In the genomic region with DNA sequence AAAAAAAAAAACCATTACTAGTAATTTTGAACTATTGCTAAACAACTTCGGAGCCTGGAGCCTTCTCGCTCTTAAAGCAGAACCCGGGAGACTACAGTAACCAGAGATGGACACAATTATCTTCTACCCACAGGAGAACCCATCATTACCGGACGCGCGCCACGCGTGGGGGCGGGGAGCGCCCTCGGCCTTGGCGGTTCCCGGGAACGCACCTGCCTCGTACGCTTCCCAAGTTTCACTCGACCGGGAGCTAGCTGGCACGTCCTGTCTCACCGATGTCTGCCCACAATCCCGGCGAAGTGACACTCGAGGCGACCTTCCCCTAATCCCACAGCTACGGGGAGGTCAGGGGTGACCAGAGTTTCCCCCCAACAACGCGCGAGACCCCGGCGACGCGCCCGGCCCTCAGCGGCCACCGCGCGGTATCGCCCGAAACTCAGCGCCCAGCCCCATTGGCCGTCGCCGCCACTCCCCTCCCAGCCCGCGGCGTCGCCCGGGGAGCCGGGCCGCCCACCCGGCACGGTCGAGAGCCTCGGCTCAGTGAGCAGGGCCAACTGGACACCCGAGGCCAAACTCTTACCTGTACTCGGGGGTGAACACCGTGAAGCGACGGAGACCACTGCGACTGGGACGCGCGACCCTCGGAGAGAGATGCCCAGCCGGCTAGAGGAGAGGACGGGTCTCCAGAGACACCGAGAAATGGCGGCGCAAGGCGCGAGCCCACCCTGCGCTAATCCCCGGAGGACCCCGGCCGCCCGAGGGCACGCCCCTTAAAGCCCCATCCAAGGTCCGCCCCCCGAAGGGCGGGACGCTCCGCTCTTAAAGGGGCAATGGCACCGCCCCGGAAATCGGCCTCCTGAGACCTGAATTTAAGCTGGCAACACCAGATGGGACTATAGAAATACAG, we compare ENCODE assay signal across 8 mouse cellular contexts. TPM values are rescaled to one million over a fixed set of nuclear protein-coding genes. Genes with fewer than 3 reads are reported as not detected.
DNase-seq lines count a peak whose midpoint lies in the region; ATAC-seq and TF ChIP-seq lines count a peak whose summit lies in the region.

A gene (minus strand): TSS at position 796 of the 907 bp plus-strand sequence.

- TF ChIP-seq POLR2A in bone marrow macrophage, adult 2 months (IDR thresholded peaks at IDR 0.05; ENCODE audit: borderline replicate concordance, low read depth, low read length): no peak
- TF ChIP-seq POLR2A in limb, embryonic 14.5 days (IDR thresholded peaks at IDR 0.05; ENCODE audit: borderline replicate concordance, extremely low read depth, insufficient read depth, insufficient read length): 0 out of 2 replicates have a peak, but pooled peaks have one; percentile 44

- H3K9ac ChIP-seq in embryonic facial prominence, embryonic 15.5 days: peak within 1 kb of the TSS; percentile 47
- peak within 1 kb of the TSS; percentile 66 for H3K9ac ChIP-seq in limb, embryonic 14.5 days (ENCODE audit: low read depth, low read length, severe bottlenecking)
- H3K9ac ChIP-seq in midbrain, embryonic 16.5 days (ENCODE audit: low read depth, low read length): peak within 1 kb of the TSS; percentile 80

- no peaks in the 10 kb centered on the region for H3K9me3 ChIP-seq in embryonic facial prominence, embryonic 15.5 days (replicated peaks)
- no peaks in the 10 kb centered on the region for H3K9me3 ChIP-seq in limb, embryonic 14.5 days (ENCODE audit: control insufficient read depth, low read length)
- H3K9me3 ChIP-seq in midbrain, embryonic 16.5 days (replicated peaks; ENCODE audit: control insufficient read depth, low read length, poor library complexity, severe bottlenecking): no peaks in the 10 kb centered on the region

- no peak within 1 kb of the TSS for H3K27ac ChIP-seq in bone marrow macrophage, adult 2 months (ENCODE audit: insufficient read depth, low read depth, low read length)
- H3K27ac ChIP-seq in embryonic facial prominence, embryonic 15.5 days (replicated peaks): peak within 1 kb of the TSS; percentile 74
- H3K27ac ChIP-seq in limb, embryonic 14.5 days (replicated peaks; ENCODE audit: low read depth, low read length): peak within 1 kb of the TSS; percentile 55
- H3K27ac ChIP-seq in midbrain, embryonic 16.5 days (ENCODE audit: low read length): peak within 1 kb of the TSS; percentile 76

- H3K4me1 ChIP-seq in bone marrow macrophage, adult 2 months (ENCODE audit: control insufficient read depth, insufficient read depth, low read length): no peaks in the 10 kb centered on the region
- peaks cover 6% of the 10 kb centered on the region; the same call in 1 of the 2 replicates for H3K4me1 ChIP-seq in embryonic facial prominence, embryonic 15.5 days
- H3K4me1 ChIP-seq in limb, embryonic 14.5 days (ENCODE audit: control insufficient read depth, insufficient read depth, low read length): no peaks in the 10 kb centered on the region
- H3K4me1 ChIP-seq in midbrain, embryonic 16.5 days (ENCODE audit: control insufficient read depth, insufficient read depth, low read length): peaks cover 7% of the 10 kb centered on the region

- ATAC-seq in embryonic facial prominence, embryonic 15.5 days (ENCODE audit: insufficient number of reproducible peaks, low FRiP score, low TSS enrichment, low read depth): peak; percentile 91
- peak; percentile 92 for ATAC-seq in limb, embryonic 14.5 days (ENCODE audit: low FRiP score, low read depth)
- ATAC-seq in midbrain, embryonic 16.5 days: peak; percentile 97

- H3K27me3 ChIP-seq in embryonic facial prominence, embryonic 15.5 days: no peaks in the 10 kb centered on the region
- H3K27me3 ChIP-seq in limb, embryonic 14.5 days (ENCODE audit: control insufficient read depth, insufficient read depth, low read length): no peaks in the 10 kb centered on the region
- H3K27me3 ChIP-seq in midbrain, embryonic 16.5 days (ENCODE audit: control insufficient read depth, insufficient read depth, low read depth, low read length): no peaks in the 10 kb centered on the region

- H3K4me3 ChIP-seq in bone marrow macrophage, adult 2 months (ENCODE audit: insufficient read depth, low read length): peak within 1 kb of the TSS; percentile 79
- peak within 1 kb of the TSS; percentile 75 for H3K4me3 ChIP-seq in embryonic facial prominence, embryonic 15.5 days (replicated peaks)
- H3K4me3 ChIP-seq in limb, embryonic 14.5 days (replicated peaks; ENCODE audit: low read length): peak within 1 kb of the TSS; percentile 73
- peak within 1 kb of the TSS; percentile 86 for H3K4me3 ChIP-seq in midbrain, embryonic 16.5 days (ENCODE audit: low read depth, low read length)

- peak within 1 kb of the TSS; percentile 84 for H3K4me2 ChIP-seq in embryonic facial prominence, embryonic 15.5 days (replicated peaks)
- H3K4me2 ChIP-seq in limb, embryonic 14.5 days (replicated peaks; ENCODE audit: low read depth, low read length, severe bottlenecking): peak within 1 kb of the TSS; percentile 72
- H3K4me2 ChIP-seq in midbrain, embryonic 16.5 days (ENCODE audit: low read length): peak within 1 kb of the TSS; percentile 87

- WGBS in embryonic facial prominence, embryonic 15.5 days: under 1% methylated on average over 85 of the region's 86 CpGs
- under 1% methylated on average over 58 of the region's 86 CpGs for WGBS in limb, embryonic 14.5 days
- WGBS in midbrain, embryonic 16.5 days: 0% methylated on average over 86 of the region's 86 CpGs

- DNase-seq in B cell, adult 2 months: peak; percentile 80 to 83
- peak; percentile 77 to 79 for DNase-seq in heart, adult 9 months (ENCODE audit: low spot score in 2 of 2)
- peak; percentile 93 for DNase-seq in kidney, adult 9 months
- DNase-seq in limb, embryonic 14.5 days (ENCODE audit: low spot score): peak; percentile 80
- DNase-seq in spleen, postnatal 10 days (ENCODE audit: low spot score in 2 of 2): peak; percentile 59 to 79

- TF ChIP-seq CTCF in bone marrow macrophage, adult 2 months (IDR thresholded peaks at IDR 0.05; ENCODE audit: low read depth, low read length): no peak

- no peaks in the 10 kb centered on the region for H3K36me3 ChIP-seq in embryonic facial prominence, embryonic 15.5 days
- no peaks in the 10 kb centered on the region for H3K36me3 ChIP-seq in limb, embryonic 14.5 days (ENCODE audit: control insufficient read depth, insufficient read depth, low read length)
- no peaks in the 10 kb centered on the region for H3K36me3 ChIP-seq in midbrain, embryonic 16.5 days (ENCODE audit: control insufficient read depth, insufficient read depth, low read length)

RNA-seq across cellular contexts. Expression of the gene that starts here (rescaled TPM):
- polyA plus RNA-seq in bone marrow macrophage, adult 2 months (2012; ENCODE audit: insufficient read depth, insufficient read length, missing spikeins): 0.45 and 0.99 TPM in 2 replicates
- polyA plus RNA-seq in embryonic facial prominence, embryonic 15.5 days (2015; fragmentation: Nextera tagmentation; extraction: Ambion mirVana): 14.8 and 16.6 TPM in 2 replicates
- 5.4 and 6.1 TPM in 2 replicates for polyA plus RNA-seq in limb, embryonic 14.5 days (2012; rRNA removed)
- 12.1 and 12.8 TPM in 2 replicates for polyA plus RNA-seq in limb, embryonic 14.5 days (2014; fragmentation: Nextera tagmentation; extraction: Ambion mirVana)
- 21.1 and 21.6 TPM in 2 replicates for polyA plus RNA-seq in midbrain, embryonic 16.5 days (2015; fragmentation: Nextera tagmentation; extraction: Ambion mirVana)
